8 mouse cellular contexts compared by ENCODE assay signal in genomic region chr2:31769631-31770111, GRCm38 (mm10). TPM values are rescaled to one million over a fixed set of nuclear protein-coding genes. Genes with fewer than 3 reads are reported as not detected.
DNase-seq lines count a peak whose midpoint lies in the region; ATAC-seq and TF ChIP-seq lines count a peak whose summit lies in the region.

No protein-coding gene starts in this region.

- H3K4me3 ChIP-seq in forebrain, embryonic 10.5 days: no peak overlapping the region
- no peak overlapping the region for H3K4me3 ChIP-seq in forebrain, embryonic 11.5 days (ENCODE audit: low read depth, low read length)
- no peak overlapping the region for H3K4me3 ChIP-seq in embryonic facial prominence, embryonic 14.5 days (ENCODE audit: low read depth, low read length)
- H3K4me3 ChIP-seq in limb, embryonic 14.5 days (replicated peaks; ENCODE audit: low read length): no peak overlapping the region

- no peak for DNase-seq in forebrain, embryonic 10.5 days (ENCODE audit: extremely low spot score, low spot score)
- no peak for DNase-seq in forebrain, embryonic 11.5 days (ENCODE audit: low spot score)
- DNase-seq in embryonic facial prominence, embryonic 14.5 days (ENCODE audit: low spot score): peak; percentile 79
- peak; percentile 79 for DNase-seq in heart, postnatal 4 days
- peak; percentile 44 for DNase-seq in limb, embryonic 14.5 days (ENCODE audit: low spot score)
- DNase-seq in retina, postnatal 1 day: no peak
- no peak for DNase-seq in cerebellum, adult 8-10 months

- H3K4me1 ChIP-seq in forebrain, embryonic 10.5 days: peaks cover 64% of the 10 kb centered on the region
- H3K4me1 ChIP-seq in forebrain, embryonic 11.5 days (replicated peaks; ENCODE audit: control insufficient read depth, insufficient read depth, low read length): 0 out of 2 replicates have a peak, but pooled peaks cover 2% of the 10 kb centered on the region
- peaks cover 48% of the 10 kb centered on the region for H3K4me1 ChIP-seq in embryonic facial prominence, embryonic 14.5 days (ENCODE audit: control insufficient read depth, insufficient read depth, low read length)
- peaks cover 43% of the 10 kb centered on the region for H3K4me1 ChIP-seq in limb, embryonic 14.5 days (ENCODE audit: control insufficient read depth, insufficient read depth, low read length)

- 0 out of 2 replicates have a peak overlapping the region, but pooled peaks have one; percentile 3 for H3K27ac ChIP-seq in forebrain, embryonic 10.5 days
- H3K27ac ChIP-seq in forebrain, embryonic 11.5 days (ENCODE audit: low read depth, low read length): no peak overlapping the region
- peak overlapping the region; percentile 83 for H3K27ac ChIP-seq in embryonic facial prominence, embryonic 14.5 days (replicated peaks; ENCODE audit: low read depth, low read length)
- H3K27ac ChIP-seq in limb, embryonic 14.5 days (replicated peaks; ENCODE audit: low read depth, low read length): peak overlapping the region; percentile 77

- ATAC-seq in forebrain, embryonic 11.5 days (replicated peaks; ENCODE audit: low FRiP score): no peak
- ATAC-seq in embryonic facial prominence, embryonic 14.5 days (ENCODE audit: low read depth): 0 out of 2 replicates have a peak, but pooled peaks have one; percentile 12
- ATAC-seq in limb, embryonic 14.5 days (ENCODE audit: low FRiP score, low read depth): peak; percentile 67
- peak; percentile 27; the same call in 1 of the 2 replicates for ATAC-seq in monocyte, adult 5-6 weeks (replicated peaks; ENCODE audit: insufficient number of reproducible peaks, low FRiP score, low TSS enrichment, poor library complexity, severe bottlenecking)

- 51% methylated on average over 6 of the region's 6 CpGs for WGBS in forebrain, embryonic 10.5 days
- 51% methylated on average over 6 of the region's 6 CpGs for WGBS in forebrain, embryonic 11.5 days
- WGBS in embryonic facial prominence, embryonic 14.5 days: 14% methylated on average over 6 of the region's 6 CpGs
- 10% methylated on average over 6 of the region's 6 CpGs for WGBS in limb, embryonic 14.5 days

- TF ChIP-seq POLR2A in limb, embryonic 14.5 days (IDR thresholded peaks at IDR 0.05; ENCODE audit: borderline replicate concordance, extremely low read depth, insufficient read depth, insufficient read length): no peak

- peaks cover 33% of the 10 kb centered on the region for H3K36me3 ChIP-seq in forebrain, embryonic 10.5 days (replicated peaks)
- 0 out of 2 replicates have a peak, but pooled peaks cover 2% of the 10 kb centered on the region for H3K36me3 ChIP-seq in forebrain, embryonic 11.5 days (ENCODE audit: control insufficient read depth, insufficient read depth, low read length)
- 0 out of 2 replicates have a peak, but pooled peaks cover 7% of the 10 kb centered on the region for H3K36me3 ChIP-seq in embryonic facial prominence, embryonic 14.5 days (ENCODE audit: control insufficient read depth, insufficient read depth, low read length)
- H3K36me3 ChIP-seq in limb, embryonic 14.5 days (ENCODE audit: control insufficient read depth, insufficient read depth, low read length): no peaks in the 10 kb centered on the region; the same call in 1 of the 2 replicates

- H3K4me2 ChIP-seq in forebrain, embryonic 11.5 days (ENCODE audit: low read depth, low read length, severe bottlenecking): no peak overlapping the region
- peak overlapping the region; percentile 34 for H3K4me2 ChIP-seq in embryonic facial prominence, embryonic 14.5 days (ENCODE audit: low read depth, low read length)
- peak overlapping the region; percentile 21; the same call in 1 of the 2 replicates for H3K4me2 ChIP-seq in limb, embryonic 14.5 days (replicated peaks; ENCODE audit: low read depth, low read length, severe bottlenecking)

- no peaks in the 10 kb centered on the region for H3K27me3 ChIP-seq in forebrain, embryonic 10.5 days (ENCODE audit: poor library complexity, severe bottlenecking)
- no peaks in the 10 kb centered on the region for H3K27me3 ChIP-seq in forebrain, embryonic 11.5 days (ENCODE audit: control insufficient read depth, insufficient read depth, low read length)
- H3K27me3 ChIP-seq in embryonic facial prominence, embryonic 14.5 days (replicated peaks; ENCODE audit: control insufficient read depth, insufficient read depth, low read length): no peaks in the 10 kb centered on the region
- H3K27me3 ChIP-seq in limb, embryonic 14.5 days (ENCODE audit: control insufficient read depth, insufficient read depth, low read length): no peaks in the 10 kb centered on the region

- H3K9ac ChIP-seq in forebrain, embryonic 11.5 days (ENCODE audit: low read length): no peak overlapping the region
- H3K9ac ChIP-seq in embryonic facial prominence, embryonic 14.5 days (ENCODE audit: low read depth, low read length): peak overlapping the region; percentile 41; the same call in 1 of the 2 replicates
- H3K9ac ChIP-seq in limb, embryonic 14.5 days (ENCODE audit: low read depth, low read length, severe bottlenecking): no peak overlapping the region

- no peaks in the 10 kb centered on the region for H3K9me3 ChIP-seq in forebrain, embryonic 10.5 days
- H3K9me3 ChIP-seq in forebrain, embryonic 11.5 days (ENCODE audit: control insufficient read depth, low read length): no peaks in the 10 kb centered on the region
- no peaks in the 10 kb centered on the region for H3K9me3 ChIP-seq in embryonic facial prominence, embryonic 14.5 days (ENCODE audit: control insufficient read depth, low read length)
- no peaks in the 10 kb centered on the region for H3K9me3 ChIP-seq in limb, embryonic 14.5 days (ENCODE audit: control insufficient read depth, low read length)

RNA-seq across cellular contexts. Expression of gene Qrfp, which starts 40.7 kb away (rescaled TPM):
- polyA plus RNA-seq in forebrain, embryonic 10.5 days (2016; fragmentation: Nextera tagmentation; extraction: Ambion mirVana): 0.09 and 0.14 TPM in 2 replicates
- 0.16 and 0.24 TPM in 2 replicates for polyA plus RNA-seq in forebrain, embryonic 11.5 days (2014; fragmentation: Nextera tagmentation; extraction: Ambion mirVana)
- 0.10 and 0.22 TPM in 2 replicates for polyA plus RNA-seq in embryonic facial prominence, embryonic 14.5 days (2014; fragmentation: Nextera tagmentation; extraction: Ambion mirVana)
- total RNA-seq in heart, postnatal 4 days (2021): not detected
- polyA plus RNA-seq in limb, embryonic 14.5 days (2012; rRNA removed): 0.12 and 0.16 TPM in 2 replicates
- polyA plus RNA-seq in limb, embryonic 14.5 days (2014; fragmentation: Nextera tagmentation; extraction: Ambion mirVana): 0.30 TPM in 2 replicates
- total RNA-seq in monocyte, adult 5-6 weeks (2017): 9.8 to 19.1 TPM (median 10.5 TPM) in 3 replicates

Comparison
In these comparisons a context has a peak if more than half of its experiments do, and no peak if none do; other contexts are left out.
1. DNase-seq: peak in embryonic facial prominence, embryonic 14.5 days (single experiment), heart, postnatal 4 days (single experiment) and limb, embryonic 14.5 days (single experiment); none in forebrain, embryonic 10.5 days (single experiment), forebrain, embryonic 11.5 days (single experiment), retina, postnatal 1 day (single experiment) and cerebellum, adult 8-10 months (single experiment).